Mouse (Mus musculus) CH12.LX (cell line): ENCODE results near the gene Zdhhc3. TPM values are rescaled to one million over a fixed set of nuclear protein-coding genes. Genes with fewer than 3 reads are reported as not detected.

Experiments used
- DNase-seq: peaks from one replicate; pipeline ENCODE4 v3.0.0-alpha.2; 2013; ENCODE audit errors: extremely low read depth
- H3K27ac ChIP-seq: 2 replicates; pipeline ENCODE4 v1.5.1; 2012; ENCODE audit warnings: low read depth, mild to moderate bottlenecking, control low read depth, moderate library complexity; ENCODE audit not compliant: insufficient read depth
- H3K27me3 ChIP-seq: replicated peaks from 2 replicates; pipeline ENCODE3; 2012; ENCODE audit warnings: inconsistent platforms
- H3K36me3 ChIP-seq, 2 experiments: replicated peaks in 1 of 2; 2 replicates each; pipeline versions ENCODE3 to v1.6.1; 2012; ENCODE audit warnings: inconsistent platforms in 1 of 2, low read length in 1 of 2, mild to moderate bottlenecking in 1 of 2, mixed read lengths in 1 of 2, moderate library complexity in 1 of 2; ENCODE audit not compliant: control insufficient read depth in 1 of 2, insufficient read depth in 1 of 2
- H3K4me1 ChIP-seq, 2 experiments: 2 replicates each; pipeline ENCODE4 v1.6.1; 2012; ENCODE audit warnings: inconsistent platforms in 1 of 2, moderate library complexity in 1 of 2; ENCODE audit not compliant: insufficient read depth in 2 of 2, control insufficient read depth in 1 of 2
- H3K4me2 ChIP-seq: 2 replicates; pipeline ENCODE4 v1.6.1; 2012; ENCODE audit warnings: low read depth, mild to moderate bottlenecking, control low read depth; ENCODE audit not compliant: poor library complexity, insufficient read depth, severe bottlenecking
- H3K4me3 ChIP-seq, 3 experiments: fragments of 150-350 bp in 1 of 3; sonication (generic) in 1 of 3; replicated peaks in 1 of 3; 2 replicates each; pipeline versions ENCODE3 to v1.5.1; 2011 to 2012; ENCODE audit warnings: low read depth in 2 of 3, low read length in 2 of 3, mild to moderate bottlenecking in 2 of 3, moderate library complexity in 2 of 3, control low read depth in 1 of 3, improper control_type of control experiment in 1 of 3, inconsistent platforms in 1 of 3, mixed read lengths in 1 of 3; ENCODE audit not compliant: poor library complexity in 1 of 3
- H3K79me2 ChIP-seq: replicated peaks from 2 replicates; pipeline ENCODE4 v1.6.1; 2012; ENCODE audit warnings: mild to moderate bottlenecking, moderate library complexity; ENCODE audit not compliant: control insufficient read depth, poor library complexity, insufficient read depth, severe bottlenecking; ENCODE audit errors: extremely low read depth
- H3K9ac ChIP-seq: 2 replicates; pipeline ENCODE4 v1.6.1; 2012; ENCODE audit warnings: low read depth, mild to moderate bottlenecking, control low read depth, moderate library complexity; ENCODE audit not compliant: insufficient read depth
- H3K9me3 ChIP-seq: replicated peaks from 2 replicates; pipeline ENCODE3; 2012; ENCODE audit warnings: low read length, inconsistent platforms, mixed read lengths
- BHLHE40 ChIP-seq: IDR thresholded peaks from 2 replicates; pipeline ENCODE4 v1.6.1; 2011; ENCODE audit warnings: mild to moderate bottlenecking, low read depth, low read length, improper control_type of control experiment
- CHD1 ChIP-seq: IDR thresholded peaks from 2 replicates; pipeline ENCODE4 v1.6.1; 2012; ENCODE audit warnings: low read depth, low read length, improper control_type of control experiment, inconsistent platforms
- CHD2 ChIP-seq: IDR thresholded peaks from 2 replicates; pipeline ENCODE4 v1.6.1; 2011; ENCODE audit warnings: low read length, improper control_type of control experiment
- E2F4 ChIP-seq: IDR thresholded peaks from 2 replicates; pipeline ENCODE4 v1.6.1; 2011; ENCODE audit warnings: low read depth, low read length, improper control_type of control experiment; ENCODE audit not compliant: insufficient replicate concordance
- EP300 ChIP-seq: IDR thresholded peaks from 2 replicates; pipeline ENCODE4 v1.6.1; 2011; ENCODE audit warnings: low read length, improper control_type of control experiment
- ETS1 ChIP-seq: conservative IDR thresholded peaks from 2 replicates; pipeline ENCODE4 v1.6.1; 2012; ENCODE audit warnings: low read depth, mild to moderate bottlenecking, inconsistent platforms, low read length, improper control_type of control experiment, moderate library complexity
- HCFC1 ChIP-seq: IDR thresholded peaks from 2 replicates; pipeline ENCODE4 v1.6.1; 2012; ENCODE audit warnings: low read depth, mild to moderate bottlenecking, inconsistent platforms, low read length, improper control_type of control experiment
- IRF4 ChIP-seq: IDR thresholded peaks from 2 replicates; pipeline ENCODE4 v1.6.1; 2014; ENCODE audit warnings: low read depth, mild to moderate bottlenecking, inconsistent platforms, low read length, improper control_type of control experiment
- JUN ChIP-seq: IDR thresholded peaks from 2 replicates; pipeline ENCODE4 v1.6.1; 2011; ENCODE audit warnings: low read depth, mild to moderate bottlenecking, low read length, improper control_type of control experiment, moderate library complexity; ENCODE audit not compliant: insufficient read depth
- JUND ChIP-seq: conservative IDR thresholded peaks from 2 replicates; pipeline ENCODE4 v1.6.1; 2011; ENCODE audit warnings: low read depth, low read length, improper control_type of control experiment
- KAT2A ChIP-seq: IDR thresholded peaks from 2 replicates; pipeline ENCODE4 v1.6.1; 2012; ENCODE audit warnings: low read length, improper control_type of control experiment, inconsistent platforms; ENCODE audit not compliant: insufficient replicate concordance
- MAFK ChIP-seq: IDR thresholded peaks from 2 replicates; pipeline ENCODE4 v1.6.1; 2011; ENCODE audit warnings: low read length, improper control_type of control experiment; ENCODE audit not compliant: insufficient replicate concordance
- MEF2A ChIP-seq: IDR thresholded peaks from 2 replicates; pipeline ENCODE4 v1.6.1; 2014; ENCODE audit warnings: low read depth, mild to moderate bottlenecking, inconsistent platforms, low read length, improper control_type of control experiment, borderline replicate concordance
- NELFE ChIP-seq: IDR thresholded peaks from 2 replicates; pipeline ENCODE4 v1.6.1; 2011; ENCODE audit warnings: low read depth, low read length, improper control_type of control experiment
- PAX5 ChIP-seq: IDR thresholded peaks from 2 replicates; pipeline ENCODE4 v1.6.1; 2012; ENCODE audit warnings: low read length, inconsistent platforms, mixed read lengths
- POLR2A ChIP-seq: IDR thresholded peaks from 2 replicates; pipeline ENCODE4 v1.6.1; 2011; ENCODE audit warnings: low read depth, mild to moderate bottlenecking, improper control_type of control experiment, low read length
- POLR2AphosphoS2 ChIP-seq: IDR thresholded peaks from 2 replicates; pipeline ENCODE4 v1.6.1; 2011; ENCODE audit warnings: low read depth, low read length, improper control_type of control experiment
- RAD21 ChIP-seq: IDR thresholded peaks from 2 replicates; pipeline ENCODE4 v1.6.1; 2011; ENCODE audit warnings: low read depth, mild to moderate bottlenecking, low read length, improper control_type of control experiment, moderate library complexity
- SIN3A ChIP-seq: IDR thresholded peaks from 2 replicates; pipeline ENCODE4 v1.6.1; 2012; ENCODE audit warnings: low read length, improper control_type of control experiment, inconsistent platforms
- SMC3 ChIP-seq: IDR thresholded peaks from 2 replicates; pipeline ENCODE4 v1.6.1; 2011; ENCODE audit warnings: low read depth, low read length, improper control_type of control experiment
- TBP ChIP-seq: conservative IDR thresholded peaks from 2 replicates; pipeline ENCODE4 v1.6.1; 2011; ENCODE audit warnings: low read depth, low read length, improper control_type of control experiment
- TCF12 ChIP-seq: IDR thresholded peaks from 2 replicates; pipeline ENCODE4 v1.6.1; 2014; ENCODE audit warnings: low read depth, mild to moderate bottlenecking, inconsistent platforms, low read length, improper control_type of control experiment
- USF2 ChIP-seq: conservative IDR thresholded peaks from 2 replicates; pipeline ENCODE4 v1.6.1; 2011; ENCODE audit warnings: low read depth, low read length, improper control_type of control experiment
- ZC3H11A ChIP-seq: IDR thresholded peaks from 2 replicates; pipeline ENCODE4 v1.6.1; 2012; ENCODE audit warnings: low read depth, mild to moderate bottlenecking, inconsistent platforms, low read length, improper control_type of control experiment
- dilution Hi-C: fragments of 300-500 bp; cut with MboI; formaldehyde crosslinking; loops from 2 replicates; pipeline ENCODE4 v1.14.3; 2020; ENCODE audit warnings: low sequenced_read_pairs; ENCODE audit not compliant: extremely low pct_unique_long_range_greater_than_20kb, extremely low pct_ligation_motif_present
- in situ Hi-C: fragments of 300-500 bp; cut with MboI; formaldehyde crosslinking; loops from 3 replicates; pipeline ENCODE4 v1.14.3; 2019; ENCODE audit warnings: low sequenced_read_pairs, low pct_ligation_motif_present, low pct_unique_long_range_greater_than_20kb, mixed read lengths
- polyA plus RNA-seq: library from polyadenylated mRNA; unstranded; fragments of >175 nt; gene quantifications from 2 replicates; pipeline ENCODE4 v1.2.1, GENCODE M21; 2012; ENCODE audit warnings: low read depth; ENCODE audit not compliant: insufficient read length
- total RNA-seq, 2 experiments: library from RNA; depleted of rRNA; stranded (reverse); fragments of 300-350 nt in 1 of 2; fragments of >200 nt in 1 of 2; gene quantifications; 2 replicates each; pipeline ENCODE4 v1.2.3; 2012 to 2014

The Zdhhc3 gene
- total and polyA plus RNA-seq, 3 experiments, result 37.2 to 74.4 (median 62.6) TPM

- H3K36me3 ChIP-seq, result peaks cover 27 to 87% of the 10 kb centered on the region in 2 experiments
- in situ Hi-C loops (no loop called here), dilution Hi-C loops (no loop called here)
- no peak overlapping the region for H3K27ac ChIP-seq
- no peak for DNase-seq
- H3K79me2 ChIP-seq, result peaks cover 18% of the 10 kb centered on the region
- H3K9ac ChIP-seq, result no peak overlapping the region
- no peak overlapping the region for H3K4me2 ChIP-seq
- H3K9me3 ChIP-seq, result no peaks in the 10 kb centered on the region
- TF ChIP-seq POLR2AphosphoS2 (no peak), E2F4 (no peak), KAT2A (no peak), RAD21 (no peak), SMC3 (no peak), MAFK (no peak), BHLHE40 (no peak), ETS1 (no peak), IRF4 (no peak), MEF2A (no peak), CHD1 (no peak), TBP (no peak), POLR2A (no peak), TCF12 (no peak), NELFE (no peak)
- no peaks in the 10 kb centered on the region for H3K27me3 ChIP-seq
- no peak overlapping the region for H3K4me3 ChIP-seq
- H3K4me1 ChIP-seq, result peaks cover 0 to 30% of the 10 kb centered on the region in 2 experiments; a peak in 3 of 4 replicates
These were observed 8.6 kb downstream of the Zdhhc3 start for GRCm38 (mm10) chr9:123104362-123104761.

GRCm38 (mm10) chr9:123103425-123103824, 9.6 kb downstream of the Zdhhc3 start:
- dilution Hi-C loops, result no loop called here
- no peak overlapping the region for H3K4me3 ChIP-seq
- peaks cover 0 to 30% of the 10 kb centered on the region in 2 experiments; a peak in 3 of 4 replicates for H3K4me1 ChIP-seq
- no peak for DNase-seq
- peaks cover 18% of the 10 kb centered on the region for H3K79me2 ChIP-seq
- no peak overlapping the region for H3K9ac ChIP-seq
- no peak overlapping the region for H3K27ac ChIP-seq
- peaks cover 32 to 86% of the 10 kb centered on the region in 2 experiments for H3K36me3 ChIP-seq
- no peaks in the 10 kb centered on the region for H3K27me3 ChIP-seq
- H3K9me3 ChIP-seq, result no peaks in the 10 kb centered on the region
- no peak for TF ChIP-seq TBP
- TF ChIP-seq EP300, result no peak
- TF ChIP-seq PAX5, result no peak
- no peak for TF ChIP-seq HCFC1
- TF ChIP-seq CHD1, result no peak
- no peak for TF ChIP-seq JUND
- TF ChIP-seq USF2, result no peak
- no peak for TF ChIP-seq SIN3A
- no peak for TF ChIP-seq TCF12
- no peak for TF ChIP-seq ZC3H11A
- no peak for TF ChIP-seq JUN
- TF ChIP-seq CHD2, result no peak
- H3K4me2 ChIP-seq, result no peak overlapping the region
- in situ Hi-C loops, result no loop called here
